Mouse (Mus musculus) heart, postnatal 0 days (tissue): ENCODE measurements around the gene Vkorc1. TPM values are rescaled to one million over a fixed set of nuclear protein-coding genes. Genes with fewer than 3 reads are reported as not detected.

Source experiments
- ATAC-seq: fragments of 200-750 bp; cut with Nextera tagmentation; 2 replicates; pipeline ENCODE4 v1.8.0; 2017; ENCODE audit warnings: low read depth, moderate number of reproducible peaks, moderate library complexity; ENCODE audit not compliant: insufficient read depth
- DNase-seq: peaks from one replicate; pipeline ENCODE4 v3.0.0-alpha.2; 2016; ENCODE audit warnings: low spot score
- H3K27ac ChIP-seq: fragments of 300-500 bp; sonication (generic); 2 replicates; pipeline ENCODE4 v1.5.1; 2014; ENCODE audit warnings: low read depth, mild to moderate bottlenecking
- H3K27me3 ChIP-seq: fragments of 300-500 bp; sonication (generic); 2 replicates; pipeline ENCODE4 v1.6.1; 2014; ENCODE audit warnings: low read length, mixed read lengths; ENCODE audit not compliant: control insufficient read depth, insufficient read depth
- H3K36me3 ChIP-seq: fragments of 300-500 bp; sonication (generic); replicated peaks from 2 replicates; pipeline ENCODE4 v1.6.1; 2014; ENCODE audit warnings: low read length, mixed read lengths; ENCODE audit not compliant: control insufficient read depth, insufficient read depth
- H3K4me1 ChIP-seq: fragments of 300-500 bp; sonication (generic); 2 replicates; pipeline ENCODE4 v1.6.1; 2014; ENCODE audit warnings: antibody characterized with exemption; ENCODE audit not compliant: control insufficient read depth, insufficient read depth
- H3K4me2 ChIP-seq: fragments of 300-500 bp; sonication (generic); 2 replicates; pipeline ENCODE4 v1.6.1; 2014; ENCODE audit warnings: low read depth, mild to moderate bottlenecking, low read length, moderate library complexity
- H3K4me3 ChIP-seq: fragments of 300-500 bp; sonication (generic); 2 replicates; pipeline ENCODE4 v1.5.1; 2014; ENCODE audit warnings: low read depth, low read length
- H3K9ac ChIP-seq: fragments of 300-500 bp; sonication (generic); replicated peaks from 2 replicates; pipeline ENCODE4 v1.6.1; 2014; ENCODE audit warnings: low read depth, low read length, mixed read lengths
- H3K9me3 ChIP-seq: fragments of 300-500 bp; sonication (generic); replicated peaks from 2 replicates; pipeline ENCODE4 v1.6.1; 2016; ENCODE audit warnings: low read length; ENCODE audit not compliant: control insufficient read depth
- CTCF ChIP-seq: IDR thresholded peaks from 2 replicates; pipeline ENCODE4 v1.5.1; 2016; ENCODE audit warnings: antibody characterized with exemption, control low read depth, low read depth
- EP300 ChIP-seq: IDR thresholded peaks from 2 replicates; pipeline ENCODE4 v1.6.1; 2016; ENCODE audit warnings: antibody characterized with exemption, low read depth
- WGBS: fragments of 180-500 bp; shearing (Covaris S2); extraction: QIAGEN DNeasy Blood & Tissue Kit; methylation state at CpG from one replicate; pipeline ENCODE4 v1.1.7; 2014; 5-methylcytosine and 5-hydroxymethylcytosine counted together
- polyA plus RNA-seq: library from polyadenylated mRNA; unstranded; fragments of >200 nt; fragmentation: Nextera tagmentation; extraction: Ambion mirVana; gene quantifications from 2 replicates; pipeline ENCODE4 v1.2.1, GENCODE M21; 2015
- total RNA-seq: library from RNA; depleted of rRNA; stranded (reverse); fragments of >200 nt; gene quantifications from 2 replicates; pipeline ENCODE4 v1.2.3, GENCODE M21; 2014; ENCODE audit warnings: low replicate concordance

Vkorc1 gene
- total and polyA plus RNA-seq, 2 experiments from 2014 or later, result 59.1 to 70.4 TPM

DNA sequence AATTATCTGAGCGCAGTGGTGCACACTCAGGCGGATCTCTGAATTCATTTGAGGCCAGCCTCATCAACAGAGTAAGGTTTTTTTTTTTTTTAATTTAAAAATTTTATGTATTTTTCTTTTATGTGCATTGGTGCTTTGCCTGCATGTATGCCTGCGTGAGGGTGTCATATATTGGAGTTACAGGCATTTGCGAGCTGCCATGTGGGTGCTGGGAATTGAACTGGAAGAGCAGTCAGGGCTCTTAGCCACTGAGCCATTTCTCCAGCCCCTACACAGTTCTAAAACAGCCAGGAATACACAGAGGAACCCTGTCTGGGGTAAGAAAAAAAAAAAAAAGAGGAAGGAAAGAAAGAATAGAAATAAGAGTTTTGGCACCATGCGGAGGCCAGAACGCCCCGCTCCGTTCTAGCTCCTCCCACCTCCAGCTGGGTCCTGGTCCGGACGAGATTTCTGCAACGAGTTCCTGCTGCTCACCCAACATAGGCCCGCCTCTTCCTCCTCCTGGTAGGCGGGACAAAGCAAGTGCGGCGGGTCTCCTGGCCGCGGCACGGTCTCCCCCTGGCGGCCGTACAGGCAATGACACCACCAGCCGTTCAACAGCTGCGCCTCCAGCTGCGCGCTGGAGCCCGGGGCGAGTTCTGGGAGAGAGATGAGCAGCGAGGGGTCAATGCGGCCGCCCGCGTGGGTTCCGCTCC is 39.8 kb upstream of the Vkorc1 start:
- H3K9ac ChIP-seq, result peak overlapping the region; percentile 52
- H3K4me2 ChIP-seq, result peak overlapping the region; percentile 82
- no peaks in the 10 kb centered on the region for H3K4me1 ChIP-seq
- H3K9me3 ChIP-seq, result no peaks in the 10 kb centered on the region
- DNase-seq (peak; percentile 98), ATAC-seq (peak; percentile 95)
- H3K4me3 ChIP-seq, result peak overlapping the region; percentile 60
- no peak for TF ChIP-seq EP300
- peak; percentile 97 for TF ChIP-seq CTCF
- H3K36me3 ChIP-seq, result no peaks in the 10 kb centered on the region
- H3K27ac ChIP-seq, result peak overlapping the region; percentile 21; the same call in 1 of the 2 replicates
- WGBS, result 6% methylated on average over 31 of the region's 32 CpGs
- H3K27me3 ChIP-seq, result no peaks in the 10 kb centered on the region

DNA sequence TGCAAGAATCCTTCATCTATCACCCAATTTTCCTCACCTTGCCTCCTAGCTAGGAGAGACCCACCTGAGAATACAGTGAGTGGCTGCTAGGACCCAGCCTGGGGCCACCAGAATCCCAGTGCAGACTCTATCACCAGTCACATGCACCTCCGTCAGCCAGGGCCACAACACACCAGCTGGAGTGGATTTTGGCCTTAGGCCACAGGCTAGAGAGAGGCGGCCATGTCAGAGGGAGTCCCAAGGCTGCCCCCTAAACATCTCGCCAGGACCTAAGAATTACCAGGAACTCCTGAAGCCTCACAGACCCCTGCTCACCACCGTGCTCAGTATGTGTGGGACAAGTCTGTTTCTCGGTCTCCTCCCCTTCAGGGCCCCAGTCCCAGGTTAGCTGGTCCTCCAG is 38.7 kb upstream of the Vkorc1 start:
- WGBS, result 75% methylated on average over 5 of the region's 5 CpGs
- H3K4me1 ChIP-seq, result 0 out of 2 replicates have a peak, but pooled peaks cover 3% of the 10 kb centered on the region

DNA sequence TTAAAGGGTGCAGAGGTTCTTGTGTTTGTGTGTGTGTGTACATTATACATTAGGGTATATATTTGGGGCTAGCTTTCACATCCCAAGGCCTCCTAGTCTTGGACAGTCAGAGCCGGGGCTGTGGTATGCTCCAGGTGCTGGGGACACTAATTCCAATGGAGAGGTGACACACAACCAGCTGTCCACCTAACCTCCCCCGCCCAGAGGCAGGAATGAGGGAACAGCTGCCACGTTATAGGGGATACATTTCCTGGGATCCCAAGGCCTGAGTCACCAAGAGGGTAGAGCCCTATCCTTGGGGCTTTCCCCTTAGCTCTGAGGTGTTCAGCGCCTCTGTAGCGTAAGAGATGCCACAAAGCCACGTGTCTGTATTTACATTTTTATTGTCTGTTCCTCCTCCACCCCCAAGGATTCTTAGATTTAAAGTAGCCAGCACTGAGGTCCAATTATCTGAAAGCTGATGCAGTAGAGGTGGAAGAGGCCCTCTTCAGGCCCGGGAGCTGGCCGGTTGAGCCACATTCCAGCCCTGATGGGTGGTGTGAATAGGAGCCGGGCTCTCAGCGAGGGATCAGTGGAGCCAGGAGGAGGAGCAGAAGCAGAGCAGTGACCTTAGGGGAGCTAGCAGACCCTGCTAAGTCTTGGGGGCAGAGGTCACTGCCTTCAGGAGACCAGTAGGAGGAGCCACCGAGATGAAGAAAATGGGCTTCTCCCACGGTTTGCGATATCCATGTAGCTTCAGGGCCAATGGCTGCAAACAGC is 37.0 kb upstream of the Vkorc1 start:
- no peak for DNase-seq
- TF ChIP-seq EP300, result no peak
- no peak for TF ChIP-seq CTCF
- Histone ChIP-seq H3K27me3 (0 out of 2 replicates have a peak, but pooled peaks cover 4% of the 10 kb centered on the region), H3K4me2 (no peak overlapping the region), H3K36me3 (no peaks in the 10 kb centered on the region), H3K9me3 (no peaks in the 10 kb centered on the region), H3K4me3 (no peak overlapping the region), H3K9ac (no peak overlapping the region), H3K4me1 (0 out of 2 replicates have a peak, but pooled peaks cover 5% of the 10 kb centered on the region), H3K27ac (no peak overlapping the region)
- 36% methylated on average over 13 of the region's 13 CpGs for WGBS
- ATAC-seq, result no peak

More for the DNA sequence above, 38.7 kb upstream of the Vkorc1 start:
- no peak overlapping the region for H3K4me3 ChIP-seq
- no peaks in the 10 kb centered on the region for H3K36me3 ChIP-seq
- no peak overlapping the region for H3K27ac ChIP-seq
- 0 out of 2 replicates have a peak, but pooled peaks cover 3% of the 10 kb centered on the region for H3K27me3 ChIP-seq
- no peak overlapping the region for H3K9ac ChIP-seq
- TF ChIP-seq CTCF (no peak), EP300 (no peak)
- H3K4me2 ChIP-seq, result no peak overlapping the region
- no peaks in the 10 kb centered on the region for H3K9me3 ChIP-seq
- DNase-seq (no peak), ATAC-seq (no peak)

- Histone ChIP-seq H3K27ac (no peak overlapping the region; the same call in 1 of the 2 replicates), H3K9ac (no peak overlapping the region), H3K4me1 (0 out of 2 replicates have a peak, but pooled peaks cover 5% of the 10 kb centered on the region), H3K27me3 (0 out of 2 replicates have a peak, but pooled peaks cover 4% of the 10 kb centered on the region), H3K4me2 (no peak overlapping the region), H3K4me3 (no peak overlapping the region), H3K9me3 (no peaks in the 10 kb centered on the region), H3K36me3 (no peaks in the 10 kb centered on the region)
- peak; percentile 43 for DNase-seq
- WGBS, result 43% methylated on average over 13 of the region's 13 CpGs
- TF ChIP-seq EP300 (no peak), CTCF (no peak)
- no peak for ATAC-seq
Measured at GRCm38 (mm10) chr7:127931351-127932135, 36.1 kb upstream of the Vkorc1 start.

- ATAC-seq, result no peak
- no peak overlapping the region for H3K4me2 ChIP-seq
- TF ChIP-seq CTCF, result no peak
- H3K27me3 ChIP-seq, result 0 out of 2 replicates have a peak, but pooled peaks cover 4% of the 10 kb centered on the region
- no peak for DNase-seq
- no peak overlapping the region for H3K9ac ChIP-seq
- H3K9me3 ChIP-seq, result no peaks in the 10 kb centered on the region
- no peak overlapping the region for H3K4me3 ChIP-seq
- H3K4me1 ChIP-seq, result 0 out of 2 replicates have a peak, but pooled peaks cover 5% of the 10 kb centered on the region
- WGBS, result 82% methylated on average over 5 of the region's 5 CpGs
- peaks cover 7% of the 10 kb centered on the region; the same call in 1 of the 2 replicates for H3K36me3 ChIP-seq
- no peak overlapping the region for H3K27ac ChIP-seq
Measured at GRCm38 (mm10) chr7:127930636-127931035, 35.2 kb upstream of the Vkorc1 start.
